ENCODE assay signal across 8 mouse cellular contexts in the genomic region with DNA sequence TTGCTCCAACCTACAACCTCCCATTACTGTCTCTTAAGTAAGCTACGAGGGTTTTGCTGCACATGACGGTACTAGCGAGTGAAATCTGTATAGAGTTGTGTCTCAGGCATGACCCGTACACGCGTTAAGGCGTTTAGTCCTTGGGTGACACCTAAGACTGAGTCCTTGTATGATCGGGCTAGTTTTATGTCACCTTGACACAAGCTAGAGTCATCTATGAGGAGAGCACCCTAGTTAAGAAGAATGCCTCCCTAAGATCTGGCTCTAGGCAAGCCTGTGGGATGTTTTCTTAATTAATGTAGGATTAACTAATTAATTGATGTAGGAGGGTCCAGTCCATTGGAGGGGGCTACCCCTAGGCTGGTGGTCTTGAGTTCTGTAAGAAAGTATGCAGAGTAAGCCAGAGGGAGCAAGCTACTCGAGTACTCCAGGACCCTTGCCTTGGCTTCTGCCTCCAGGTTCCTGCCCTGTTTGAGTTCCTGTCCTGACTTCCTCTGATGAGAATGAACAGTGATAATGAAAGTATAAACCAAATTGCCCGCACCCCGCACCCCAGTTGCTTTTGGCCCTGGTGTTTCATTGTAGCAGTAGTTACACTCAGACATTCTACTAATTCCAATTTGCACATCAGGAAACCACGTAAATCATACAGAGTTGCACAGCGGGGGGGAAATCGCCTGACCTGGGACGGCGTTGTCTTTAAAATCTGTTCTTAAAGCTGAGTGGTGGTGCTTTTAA. TPM values are rescaled to one million over a fixed set of nuclear protein-coding genes. Genes with fewer than 3 reads are reported as not detected.
DNase-seq lines count a peak whose midpoint lies in the region; ATAC-seq and TF ChIP-seq lines count a peak whose summit lies in the region.

No protein-coding gene starts in this region.

- H3K9me3 ChIP-seq in embryonic facial prominence, embryonic 13.5 days = no peaks in the 10 kb centered on the region
- no peaks in the 10 kb centered on the region for H3K9me3 ChIP-seq in stomach, postnatal 0 days (ENCODE audit: control insufficient read depth, low read length)

- WGBS in embryonic facial prominence, embryonic 13.5 days = 19% methylated on average over 16 of the region's 16 CpGs
- WGBS in stomach, postnatal 0 days = 20% methylated on average over 16 of the region's 16 CpGs

- intact Hi-C loops in heart, postnatal 36 days (cut with DNase I) = loop anchor here (5.0 to 10.0 kb wide), 2 partner anchors 138 to 1400 kb away; a partner anchor contains a TSS

- peak overlapping the region; percentile 54 for H3K9ac ChIP-seq in embryonic facial prominence, embryonic 13.5 days
- 0 out of 2 replicates have a peak overlapping the region, but pooled peaks have one; percentile 13 for H3K9ac ChIP-seq in stomach, postnatal 0 days (ENCODE audit: low read length)

- TF ChIP-seq EP300 in stomach, postnatal 0 days (optimal IDR thresholded peaks at IDR 0.05) = no peak

- peak overlapping the region; percentile 100 for H3K4me3 ChIP-seq in embryonic facial prominence, embryonic 13.5 days
- H3K4me3 ChIP-seq in stomach, postnatal 0 days (ENCODE audit: low read depth, low read length) = peak overlapping the region; percentile 97

- no peaks in the 10 kb centered on the region for H3K27me3 ChIP-seq in embryonic facial prominence, embryonic 13.5 days
- no peaks in the 10 kb centered on the region for H3K27me3 ChIP-seq in stomach, postnatal 0 days (ENCODE audit: control insufficient read depth, insufficient read depth, low read length)

- ATAC-seq in embryonic facial prominence, embryonic 13.5 days (ENCODE audit: insufficient number of reproducible peaks, insufficient read depth, low FRiP score, low TSS enrichment, low read depth) = no peak; the same call in 1 of the 2 replicates
- ATAC-seq in megakaryocyte-erythroid progenitor cell, adult 5-6 weeks (replicated peaks; ENCODE audit: low FRiP score, low TSS enrichment, poor library complexity, severe bottlenecking) = peak; percentile 50
- peak; percentile 21; the same call in 1 of the 2 replicates for ATAC-seq in stomach, postnatal 0 days (ENCODE audit: low FRiP score, low TSS enrichment)

- H3K36me3 ChIP-seq in embryonic facial prominence, embryonic 13.5 days = no peaks in the 10 kb centered on the region
- no peaks in the 10 kb centered on the region for H3K36me3 ChIP-seq in stomach, postnatal 0 days (ENCODE audit: control insufficient read depth, insufficient read depth, low read length)

- no peak overlapping the region for H3K27ac ChIP-seq in embryonic facial prominence, embryonic 13.5 days
- 0 out of 2 replicates have a peak overlapping the region, but pooled peaks have one; percentile 49 for H3K27ac ChIP-seq in stomach, postnatal 0 days (replicated peaks)

- no peak for TF ChIP-seq CTCF in stomach, postnatal 0 days (IDR thresholded peaks at IDR 0.05; ENCODE audit: low read depth)

- DNase-seq in adrenal gland, adult (ENCODE audit: inconsistent age in 2 of 2, low spot score in 1 of 2) = peak; percentile 45 to 86
- no peak for DNase-seq in adrenal gland, postnatal 4 days (ENCODE audit: low spot score in 2 of 2)
- peak; percentile 11 for DNase-seq in adrenal gland, adult 8-10 months
- peak; percentile 31 to 49 for DNase-seq in heart, postnatal 36 days
- peak; percentile 22 to 45 for DNase-seq in kidney, postnatal 4 days
- peak; percentile 19 for DNase-seq in stomach, postnatal 0 days (ENCODE audit: low spot score)

- peaks cover 12% of the 10 kb centered on the region for H3K4me1 ChIP-seq in embryonic facial prominence, embryonic 13.5 days
- H3K4me1 ChIP-seq in stomach, postnatal 0 days (replicated peaks; ENCODE audit: control insufficient read depth, insufficient read depth) = 0 out of 2 replicates have a peak, but pooled peaks cover 3% of the 10 kb centered on the region

- H3K4me2 ChIP-seq in embryonic facial prominence, embryonic 13.5 days = peak overlapping the region; percentile 81
- peak overlapping the region; percentile 59 for H3K4me2 ChIP-seq in stomach, postnatal 0 days (replicated peaks; ENCODE audit: low read depth)

RNA-seq across cellular contexts. Expression of a gene that starts 0.9 kb away (rescaled TPM):
- total RNA-seq in adrenal gland, postnatal 4 days (2021) = 10 to 100 TPM; 33.7 to 36.9 TPM
- 10 to 100 TPM; 35.9 to 45.8 (median 38.2) TPM for total RNA-seq in adrenal gland, adult 8-10 months (2022)
- polyA plus RNA-seq in embryonic facial prominence, embryonic 13.5 days (2015; fragmentation: Nextera tagmentation; extraction: Ambion mirVana) = 28.5 and 30.0 TPM in 2 replicates
- 10 to 100 TPM; 19.2 to 19.6 TPM for total RNA-seq in heart, postnatal 36 days (2021)
- 31.9 and 35.3 TPM in 2 replicates for total RNA-seq in megakaryocyte-erythroid progenitor cell, adult 5-6 weeks (2014; fragmentation: Nextera tagmentation)
- 51.8 and 56.4 TPM in 2 replicates for total RNA-seq in megakaryocyte-erythroid progenitor cell, adult 5-6 weeks (2017)
- 10.6 and 11.3 TPM in 2 replicates for polyA plus RNA-seq in stomach, postnatal 0 days (2015; fragmentation: Nextera tagmentation; extraction: Ambion mirVana)

Comparison
In these comparisons a context has a peak if more than half of its experiments do, and no peak if none do; other contexts are left out.
1. DNase-seq: peak in adrenal gland, adult (2 of 2), adrenal gland, adult 8-10 months (single experiment), heart, postnatal 36 days (2 of 2), kidney, postnatal 4 days (2 of 2) and stomach, postnatal 0 days (single experiment); none in adrenal gland, postnatal 4 days (0 of 2).